Mouse (Mus musculus) spleen, embryonic (tissue): ENCODE measurements at regions not wholly inside any gene's neighbourhood (a gene's known extent, or its start where the extent isn't known, plus 50 kb on each side); places are given as distances from the start of the nearest gene placed in this dataset.

Source experiments
- CTCF ChIA-PET: fragments of 350-600 bp; sonication (Branson Sonifier 250); formaldehyde crosslinking; loops from one replicate; lab custom pipeline; 2022; lab: Charles Lee

- CTCF ChIA-PET, result no interaction called here
Observed at GRCm38 (mm10) chr6:143535726-143536125, 368.7 kb downstream of the Etnk1 start.

GRCm38 (mm10) chr6:143536525-143537293, 369.7 kb downstream of the Etnk1 start:
- CTCF ChIA-PET, result no interaction called here

GRCm38 (mm10) chr6:143547406-143547903, 380.4 kb downstream of the Etnk1 start:
- CTCF ChIA-PET, result no interaction called here

- CTCF ChIA-PET, result no interaction called here
Observed at GRCm38 (mm10) chr6:143554946-143555345, 387.9 kb downstream of the Etnk1 start.

GRCm38 (mm10) chr6:143558046-143558884, 391.2 kb downstream of the Etnk1 start:
- CTCF ChIA-PET, result no interaction called here

GRCm38 (mm10) chr6:143559316-143559715, 392.3 kb downstream of the Etnk1 start:
- CTCF ChIA-PET, result no interaction called here

GRCm38 (mm10) chr6:143561316-143562088, 394.5 kb downstream of the Etnk1 start:
- CTCF ChIA-PET, result no interaction called here

GRCm38 (mm10) chr6:143571356-143572115, 404.5 kb downstream of the Etnk1 start:
- CTCF ChIA-PET, result no interaction called here

- CTCF ChIA-PET, result no interaction called here
Observed at GRCm38 (mm10) chr6:143579223-143579622, 412.2 kb downstream of the Etnk1 start.

- CTCF ChIA-PET, result no interaction called here
Observed at GRCm38 (mm10) chr6:143589666-143590065, 422.6 kb downstream of the Etnk1 start.

- CTCF ChIA-PET, result no interaction called here
Observed at GRCm38 (mm10) chr6:143590231-143590630, 423.2 kb downstream of the Etnk1 start.

GRCm38 (mm10) chr6:143592490-143592889, 425.5 kb downstream of the Etnk1 start:
- CTCF ChIA-PET, result no interaction called here

- CTCF ChIA-PET, result no interaction called here
Observed at GRCm38 (mm10) chr6:143595486-143595885, 428.5 kb downstream of the Etnk1 start.

- CTCF ChIA-PET, result no interaction called here
Observed at GRCm38 (mm10) chr6:143597414-143597813, 430.4 kb downstream of the Etnk1 start.

- CTCF ChIA-PET, result no interaction called here
Observed at GRCm38 (mm10) chr6:143598916-143599315, 431.9 kb downstream of the Etnk1 start.

- CTCF ChIA-PET, result interaction anchor here (0.7 kb wide), 1 partner anchor 8 kb away, joined by 3 read pairs; no protein-coding TSS in a partner anchor
Observed at GRCm38 (mm10) chr6:143609100-143609499, 442.1 kb downstream of the Etnk1 start.

- CTCF ChIA-PET, result no interaction called here
Observed at GRCm38 (mm10) chr6:143612966-143613365, 445.9 kb downstream of the Etnk1 start.

GRCm38 (mm10) chr6:143614431-143614987, 447.5 kb downstream of the Etnk1 start:
- CTCF ChIA-PET, result no interaction called here

- CTCF ChIA-PET, result no interaction called here
Observed at GRCm38 (mm10) chr6:143615361-143615760, 448.3 kb downstream of the Etnk1 start.

- CTCF ChIA-PET, result no interaction called here
Observed at GRCm38 (mm10) chr6:143616386-143616785, 449.4 kb downstream of the Etnk1 start.

GRCm38 (mm10) chr6:143618558-143618957, 451.5 kb downstream of the Etnk1 start:
- CTCF ChIA-PET, result no interaction called here
